24 mouse cellular contexts compared by ENCODE assay signal in genomic region chr5:134170167-134170566, GRCm38 (mm10). TPM values are rescaled to one million over a fixed set of nuclear protein-coding genes. Genes with fewer than 3 reads are reported as not detected.
DNase-seq lines count a peak whose midpoint lies in the region; ATAC-seq and TF ChIP-seq lines count a peak whose summit lies in the region.
"Had no signal": no experiment of that assay in that cellular context is flagged by ENCODE, and none has a peak within 500 bp of the region (broad histone marks: within the 10 kb centered on the region; RNA-seq: fewer than 3 reads in every experiment).

No protein-coding gene starts in this region.

- H3K36me3 ChIP-seq in liver, adult 2 months (ENCODE audit: control insufficient read depth, insufficient read depth, low read length) = no peaks in the 10 kb centered on the region
- peaks cover 19% of the 10 kb centered on the region for H3K36me3 ChIP-seq in liver, embryonic 11.5 days (ENCODE audit: control insufficient read depth, insufficient read depth, low read length)
- H3K36me3 ChIP-seq in liver, embryonic 16.5 days (ENCODE audit: control insufficient read depth, insufficient read depth) = no peaks in the 10 kb centered on the region; the same call in 1 of the 2 replicates
- peaks cover 73% of the 10 kb centered on the region for H3K36me3 ChIP-seq in liver, embryonic 12.5 days
- peaks cover 13% of the 10 kb centered on the region for H3K36me3 ChIP-seq in liver, postnatal 0 days (replicated peaks; ENCODE audit: insufficient read depth, low read length)

- H3K27ac ChIP-seq in liver, adult 2 months (replicated peaks; ENCODE audit: insufficient read depth, low read depth, low read length) = no peak overlapping the region
- no peak overlapping the region for H3K27ac ChIP-seq in liver, embryonic 11.5 days (ENCODE audit: low read depth, low read length)
- no peak overlapping the region for H3K27ac ChIP-seq in liver, embryonic 16.5 days (ENCODE audit: low read length)
- no peak overlapping the region for H3K27ac ChIP-seq in liver, embryonic 12.5 days
- no peak overlapping the region for H3K27ac ChIP-seq in liver, postnatal 0 days (ENCODE audit: low read depth)
- H3K27ac ChIP-seq: embryonic facial prominence, embryonic 13.5 days; embryonic facial prominence, embryonic 15.5 days; forebrain, embryonic 10.5 days; forebrain, embryonic 12.5 days had no signal

- H3K9ac ChIP-seq in liver, adult 2 months (ENCODE audit: low read depth, low read length) = no peak overlapping the region
- no peak overlapping the region for H3K9ac ChIP-seq in liver, embryonic 11.5 days (ENCODE audit: low read depth, low read length)
- H3K9ac ChIP-seq in liver, embryonic 16.5 days (ENCODE audit: low read depth, low read length) = no peak overlapping the region
- H3K9ac ChIP-seq in liver, embryonic 12.5 days = no peak overlapping the region
- no peak overlapping the region for H3K9ac ChIP-seq in liver, postnatal 0 days (replicated peaks)
- H3K9ac ChIP-seq: embryonic facial prominence, embryonic 13.5 days; embryonic facial prominence, embryonic 15.5 days; forebrain, embryonic 12.5 days had no signal

- H3K4me2 ChIP-seq in liver, embryonic 11.5 days = no peak overlapping the region
- no peak overlapping the region for H3K4me2 ChIP-seq in liver, embryonic 16.5 days (ENCODE audit: low read depth, low read length)
- no peak overlapping the region for H3K4me2 ChIP-seq in liver, embryonic 12.5 days
- H3K4me2 ChIP-seq in liver, postnatal 0 days (ENCODE audit: low read depth, low read length) = no peak overlapping the region
- H3K4me2 ChIP-seq: embryonic facial prominence, embryonic 13.5 days; embryonic facial prominence, embryonic 15.5 days; forebrain, embryonic 12.5 days had no signal

- no peak for TF ChIP-seq POLR2A in liver, adult 2 months (IDR thresholded peaks at IDR 0.05; ENCODE audit: extremely low read depth, insufficient read depth, low read length)

- peaks cover 2% of the 10 kb centered on the region; the same call in 1 of the 2 replicates for H3K4me1 ChIP-seq in liver, adult 2 months (ENCODE audit: control insufficient read depth, insufficient read depth, low read length)
- peaks cover 8% of the 10 kb centered on the region for H3K4me1 ChIP-seq in liver, embryonic 11.5 days (replicated peaks; ENCODE audit: control insufficient read depth, insufficient read depth, low read length)
- peaks cover under 1% of the 10 kb centered on the region; the same call in 1 of the 2 replicates for H3K4me1 ChIP-seq in liver, embryonic 16.5 days (ENCODE audit: control insufficient read depth, low read depth, low read length)
- H3K4me1 ChIP-seq in liver, embryonic 12.5 days = peaks cover 26% of the 10 kb centered on the region
- peaks cover under 1% of the 10 kb centered on the region for H3K4me1 ChIP-seq in liver, postnatal 0 days (ENCODE audit: insufficient read depth)

- DNase-seq in liver, adult 2 months (ENCODE audit: extremely low read depth, low read depth, low spot score) = peak; percentile 75
- no peak for DNase-seq in liver, embryonic 11.5 days (ENCODE audit: low spot score)
- no peak for DNase-seq in liver, postnatal 0 days
- peak; percentile 50 for DNase-seq in yolk sac, embryonic 10.5 days (ENCODE audit: low spot score)
- DNase-seq in urinary bladder, postnatal 25 days (ENCODE audit: low spot score) = no peak
- no peak for DNase-seq in lung, adult 18-20 months
- DNase-seq: adrenal gland, adult 2 months; adrenal gland, postnatal 10 days; adrenal gland, postnatal 25 days; cerebellum, adult 11 months; cerebellum, adult 18-20 months; cerebellum, adult 8-10 months; cerebellum, adult 9-11 months; cerebellum, postnatal 14 days; cerebellum, postnatal 36 days; embryo, embryonic 11 days had no signal

- no peak for TF ChIP-seq CTCF in liver, adult 2 months (IDR thresholded peaks at IDR 0.05; ENCODE audit: low read depth, low read length)
- no peak for TF ChIP-seq CTCF in liver, postnatal 0 days (IDR thresholded peaks at IDR 0.05; ENCODE audit: low read depth)

- ATAC-seq in liver, embryonic 11.5 days (replicated peaks; ENCODE audit: low FRiP score) = no peak
- peak; percentile 59 for ATAC-seq in liver, embryonic 16.5 days (ENCODE audit: low read depth)
- ATAC-seq in liver, embryonic 12.5 days = no peak
- peak; percentile 40; the same call in 1 of the 2 replicates for ATAC-seq in liver, postnatal 0 days
- ATAC-seq: forebrain, embryonic 14.5 days had no signal

- H3K27me3 ChIP-seq in liver, adult 2 months (ENCODE audit: control insufficient read depth, insufficient read depth, low read length) = no peaks in the 10 kb centered on the region
- H3K27me3 ChIP-seq in liver, embryonic 11.5 days (replicated peaks; ENCODE audit: control insufficient read depth, insufficient read depth, low read length) = no peaks in the 10 kb centered on the region
- no peaks in the 10 kb centered on the region for H3K27me3 ChIP-seq in liver, embryonic 16.5 days (ENCODE audit: control insufficient read depth, insufficient read depth, low read depth, low read length)
- no peaks in the 10 kb centered on the region for H3K27me3 ChIP-seq in liver, embryonic 12.5 days (replicated peaks)
- H3K27me3 ChIP-seq in liver, postnatal 0 days (ENCODE audit: insufficient read depth, low read length) = no peaks in the 10 kb centered on the region
- H3K27me3 ChIP-seq: embryonic facial prominence, embryonic 13.5 days; embryonic facial prominence, embryonic 15.5 days; forebrain, embryonic 12.5 days had no signal

- H3K4me3 ChIP-seq in liver, adult 2 months (ENCODE audit: insufficient read depth, low read depth, low read length) = no peak overlapping the region
- H3K4me3 ChIP-seq in liver, embryonic 11.5 days (ENCODE audit: low read depth, low read length) = no peak overlapping the region
- H3K4me3 ChIP-seq in liver, embryonic 16.5 days (ENCODE audit: low read depth, low read length) = no peak overlapping the region
- no peak overlapping the region for H3K4me3 ChIP-seq in liver, embryonic 12.5 days
- H3K4me3 ChIP-seq in liver, postnatal 0 days (ENCODE audit: low read depth, low read length) = no peak overlapping the region
- H3K4me3 ChIP-seq: embryonic facial prominence, embryonic 13.5 days; embryonic facial prominence, embryonic 15.5 days; erythroblast, embryonic 14.5 days; forebrain, embryonic 10.5 days; forebrain, embryonic 12.5 days had no signal

- WGBS in liver, adult 2 months = 45% methylated on average over 8 of the region's 8 CpGs
- 87% methylated on average over 8 of the region's 8 CpGs for WGBS in liver, embryonic 11.5 days
- WGBS in liver, embryonic 16.5 days (ENCODE audit: insufficient replicate concordance) = 70% methylated on average over 8 of the region's 8 CpGs
- 80% methylated on average over 8 of the region's 8 CpGs for WGBS in liver, embryonic 12.5 days (ENCODE audit: insufficient replicate concordance)
- WGBS in liver, postnatal 0 days (ENCODE audit: insufficient replicate concordance) = 67% methylated on average over 8 of the region's 8 CpGs

- H3K79me2 ChIP-seq in liver, adult 2 months (ENCODE audit: control insufficient read depth, insufficient read depth, low read length) = no peaks in the 10 kb centered on the region; the same call in 1 of the 2 replicates

- no peak for TF ChIP-seq EP300 in liver, postnatal 0 days (IDR thresholded peaks at IDR 0.05; ENCODE audit: low read depth)

- H3K9me3 ChIP-seq in liver, embryonic 11.5 days (ENCODE audit: control insufficient read depth, low read length) = no peaks in the 10 kb centered on the region
- H3K9me3 ChIP-seq in liver, embryonic 16.5 days (replicated peaks; ENCODE audit: control insufficient read depth, low read length) = no peaks in the 10 kb centered on the region
- H3K9me3 ChIP-seq in liver, embryonic 12.5 days (replicated peaks) = no peaks in the 10 kb centered on the region
- no peaks in the 10 kb centered on the region for H3K9me3 ChIP-seq in liver, postnatal 0 days (ENCODE audit: low read length)
- H3K9me3 ChIP-seq: embryonic facial prominence, embryonic 13.5 days; embryonic facial prominence, embryonic 15.5 days; forebrain, embryonic 10.5 days; forebrain, embryonic 12.5 days had no signal

RNA-seq across cellular contexts. Expression of gene Rcc1l, which starts 6.4 kb away (rescaled TPM):
- total RNA-seq in liver, adult 2 months (2014; rRNA removed) = 9.9 and 11.2 TPM in 2 replicates
- 16.4 and 16.9 TPM in 2 replicates for polyA plus RNA-seq in liver, adult 2 months (2012; rRNA removed)
- 39.1 and 43.8 TPM in 2 replicates for polyA plus RNA-seq in liver, embryonic 11.5 days (2014; fragmentation: Nextera tagmentation; extraction: Ambion mirVana)
- 10.0 and 10.6 TPM in 2 replicates for polyA plus RNA-seq in liver, embryonic 16.5 days (2015; fragmentation: Nextera tagmentation; extraction: Ambion mirVana)
- polyA plus RNA-seq in liver, embryonic 12.5 days (2016; fragmentation: Nextera tagmentation; extraction: Ambion mirVana) = 28.6 and 33.5 TPM in 2 replicates
- polyA plus RNA-seq in liver, postnatal 0 days (2015; fragmentation: Nextera tagmentation; extraction: Ambion mirVana) = 10.2 and 10.8 TPM in 2 replicates

RNA-seq across cellular contexts. Expression of gene Gtf2ird2, which starts 13.7 kb away (rescaled TPM):
- total RNA-seq in liver, adult 2 months (2014; rRNA removed) = 3.1 and 4.2 TPM in 2 replicates
- 2.4 and 2.8 TPM in 2 replicates for polyA plus RNA-seq in liver, adult 2 months (2012; rRNA removed)
- polyA plus RNA-seq in liver, embryonic 11.5 days (2014; fragmentation: Nextera tagmentation; extraction: Ambion mirVana) = 5.1 and 5.9 TPM in 2 replicates
- polyA plus RNA-seq in liver, embryonic 16.5 days (2015; fragmentation: Nextera tagmentation; extraction: Ambion mirVana) = 1.8 and 1.9 TPM in 2 replicates
- polyA plus RNA-seq in liver, embryonic 12.5 days (2016; fragmentation: Nextera tagmentation; extraction: Ambion mirVana) = 2.4 and 3.2 TPM in 2 replicates
- 1.8 and 2.1 TPM in 2 replicates for polyA plus RNA-seq in liver, postnatal 0 days (2015; fragmentation: Nextera tagmentation; extraction: Ambion mirVana)

RNA-seq across cellular contexts. Expression of gene Ncf1, which starts 59.3 kb away (rescaled TPM):
- 2.9 and 4.3 TPM in 2 replicates for total RNA-seq in liver, adult 2 months (2014; rRNA removed)
- polyA plus RNA-seq in liver, adult 2 months (2012; rRNA removed) = 2.2 and 3.3 TPM in 2 replicates
- 9.3 and 11.7 TPM in 2 replicates for polyA plus RNA-seq in liver, embryonic 11.5 days (2014; fragmentation: Nextera tagmentation; extraction: Ambion mirVana)
- 25.1 and 26.5 TPM in 2 replicates for polyA plus RNA-seq in liver, embryonic 16.5 days (2015; fragmentation: Nextera tagmentation; extraction: Ambion mirVana)
- 8.4 and 9.2 TPM in 2 replicates for polyA plus RNA-seq in liver, embryonic 12.5 days (2016; fragmentation: Nextera tagmentation; extraction: Ambion mirVana)
- 24.4 and 26.0 TPM in 2 replicates for polyA plus RNA-seq in liver, postnatal 0 days (2015; fragmentation: Nextera tagmentation; extraction: Ambion mirVana)

Comparison
In these comparisons a context has a peak if more than half of its experiments do, and no peak if none do; other contexts are left out.
1. DNase-seq: peak in liver, adult 2 months (single experiment) and yolk sac, embryonic 10.5 days (single experiment); none in liver, embryonic 11.5 days (single experiment), liver, postnatal 0 days (single experiment), urinary bladder, postnatal 25 days (single experiment) and lung, adult 18-20 months (0 of 2).
2. ATAC-seq: peak in liver, embryonic 16.5 days (single experiment) and liver, postnatal 0 days (single experiment); none in liver, embryonic 11.5 days (single experiment) and liver, embryonic 12.5 days (single experiment).